Mouse (Mus musculus) frontal cortex, adult 2 months (tissue): ENCODE measurements around the gene Fam155a. TPM values are rescaled to one million over a fixed set of nuclear protein-coding genes. Genes with fewer than 3 reads are reported as not detected.
"Not testable (repeated sequence)": the region's sequence is repeated elsewhere in the genome, so short reads cannot be mapped to it uniquely, and the experiment has no call there.

Experiments used
- DNase-seq, 2 experiments: peaks; one replicate each; pipeline ENCODE4 v3.0.0; 2022; ENCODE audit warnings: low spot score in 1 of 2; ENCODE audit errors: extremely low spot score in 1 of 2
- polyA plus RNA-seq: library from polyadenylated mRNA; depleted of rRNA; stranded (reverse); fragments of >200 nt; gene quantifications from 2 replicates; pipeline ENCODE4 v1.2.3, GENCODE M21; 2012

The Fam155a gene
- polyA plus RNA-seq, 1 experiment, result 73.1 TPM

DNA sequence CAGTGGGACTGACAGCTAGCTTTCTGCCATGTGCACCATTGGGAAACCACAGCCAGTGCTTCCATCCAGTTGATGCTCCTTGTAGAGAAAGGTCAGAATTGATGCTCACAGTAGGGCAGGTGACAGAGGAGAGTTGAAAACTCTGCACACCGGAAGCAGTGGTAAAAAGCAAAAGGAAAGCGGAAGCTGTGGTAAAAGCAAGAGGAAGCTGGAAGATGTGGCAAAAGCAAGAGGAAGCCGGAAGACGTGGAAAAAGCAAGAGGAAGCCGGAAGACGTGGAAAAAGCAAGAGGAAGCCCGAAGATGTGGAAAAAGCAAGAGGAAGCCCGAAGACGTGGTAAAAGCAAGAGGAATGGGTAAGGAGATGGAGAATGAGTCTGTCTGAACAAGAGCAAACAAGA is 354.8 kb downstream of the Fam155a start:
- DNase-seq, result no peak

DNA sequence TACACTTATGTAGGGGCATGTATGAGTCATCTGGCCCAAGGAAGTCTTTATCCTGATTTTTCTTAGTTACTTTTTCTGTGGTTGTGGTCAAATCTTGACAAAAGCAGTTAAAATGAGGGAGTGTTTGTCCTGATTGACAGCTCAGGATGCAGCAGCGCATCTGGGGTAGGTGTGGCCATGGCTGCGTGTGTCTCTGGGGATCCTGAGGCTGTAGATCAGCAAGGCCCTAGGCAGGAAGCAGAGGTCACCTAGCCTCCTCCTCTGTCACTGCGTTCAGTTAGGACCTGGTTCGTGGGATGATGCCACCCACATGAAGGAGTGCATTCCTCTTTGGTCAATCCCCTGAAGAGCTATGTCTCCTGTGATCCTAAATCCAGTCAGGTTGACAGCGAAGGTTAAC is 362.5 kb downstream of the Fam155a start:
- DNase-seq, result no peak

DNA sequence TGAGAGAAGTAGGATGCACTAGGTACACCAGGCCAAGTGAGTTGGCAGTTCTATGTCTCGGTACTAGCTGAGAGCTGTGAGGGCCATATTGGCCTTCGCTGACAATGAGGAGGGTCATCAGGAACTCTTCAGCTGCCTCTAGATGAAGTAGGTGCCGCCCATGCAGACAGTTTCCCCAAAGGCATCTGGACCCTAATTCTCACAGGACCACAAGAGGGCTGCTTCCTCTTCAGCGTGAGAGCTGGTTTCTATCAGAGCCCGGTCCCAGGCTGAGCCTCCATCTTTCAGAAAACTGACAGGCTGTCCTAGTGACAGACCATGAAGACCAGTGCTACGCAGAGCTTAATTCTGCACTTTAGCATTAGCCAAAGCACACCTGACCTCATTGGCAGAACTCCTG is 364.8 kb downstream of the Fam155a start:
- no peak for DNase-seq

DNA sequence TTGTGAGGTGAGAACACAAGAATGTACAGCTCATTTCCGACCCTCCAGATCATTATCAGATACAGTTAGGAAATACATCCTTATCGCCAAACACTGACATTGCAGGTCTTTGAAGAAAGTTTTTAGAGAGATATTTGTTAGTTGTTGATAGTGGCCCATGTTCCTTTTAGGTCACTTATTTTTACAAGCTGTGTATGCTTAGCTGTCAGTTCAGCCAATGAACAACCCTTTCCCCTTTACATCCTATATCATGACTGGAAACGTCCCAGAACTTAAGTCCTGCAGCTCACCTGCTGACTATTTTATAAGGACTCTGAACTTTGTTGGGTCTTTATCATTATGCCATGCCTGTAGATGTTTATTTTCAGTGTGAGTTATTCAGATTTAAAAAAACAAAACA is 366.3 kb downstream of the Fam155a start:
- no peak for DNase-seq

DNA sequence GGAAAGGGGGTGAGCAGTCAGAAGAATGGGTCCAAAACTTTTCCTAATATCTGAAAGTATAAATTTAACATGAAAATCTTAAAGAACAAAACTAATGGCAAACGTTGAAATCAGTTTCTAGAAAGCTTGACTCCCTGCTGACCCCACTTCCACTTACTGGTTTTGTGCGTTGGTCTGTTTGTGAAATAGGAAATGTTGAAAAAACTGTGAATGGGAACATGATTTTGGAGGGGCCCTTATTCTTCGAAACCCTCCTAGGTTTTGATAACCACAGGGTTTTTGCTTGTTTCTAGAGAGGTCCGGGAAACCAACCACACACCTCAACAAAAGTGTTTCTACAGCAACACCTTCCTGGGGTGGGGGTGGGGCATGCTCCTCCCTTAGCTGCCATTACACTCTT is 368.6 kb downstream of the Fam155a start:
- DNase-seq, result no peak

DNA sequence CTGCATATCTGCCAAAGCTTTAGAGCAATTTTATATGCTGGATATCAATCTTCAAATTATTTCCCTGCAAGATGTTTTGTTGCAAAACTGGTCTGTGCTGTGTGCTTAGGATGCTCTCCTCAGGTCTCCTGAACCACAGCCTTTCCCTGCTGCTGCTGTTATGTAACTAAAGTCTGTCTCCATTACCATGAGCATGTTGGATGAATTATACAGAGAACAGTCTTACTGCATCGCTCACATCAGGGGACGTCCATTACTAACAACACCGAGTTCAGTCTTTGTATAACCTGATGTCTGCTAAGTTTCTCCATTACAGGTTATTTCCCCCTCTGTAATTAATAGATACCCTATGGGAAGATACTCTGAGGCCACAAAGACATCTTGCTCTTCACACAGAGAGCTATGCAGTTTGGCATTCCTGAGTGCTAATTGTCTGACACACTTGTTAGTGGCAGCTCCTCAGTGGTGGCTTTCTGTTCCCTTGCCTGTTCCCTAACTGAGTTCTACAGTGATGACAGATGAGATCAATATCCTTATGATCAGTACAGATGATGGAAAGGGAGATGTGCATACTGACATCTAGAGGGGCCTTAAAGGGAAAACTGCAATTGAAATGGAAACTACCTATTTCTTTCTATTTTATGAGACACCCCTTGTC is 372.2 kb downstream of the Fam155a start:
- no peak for DNase-seq

DNA sequence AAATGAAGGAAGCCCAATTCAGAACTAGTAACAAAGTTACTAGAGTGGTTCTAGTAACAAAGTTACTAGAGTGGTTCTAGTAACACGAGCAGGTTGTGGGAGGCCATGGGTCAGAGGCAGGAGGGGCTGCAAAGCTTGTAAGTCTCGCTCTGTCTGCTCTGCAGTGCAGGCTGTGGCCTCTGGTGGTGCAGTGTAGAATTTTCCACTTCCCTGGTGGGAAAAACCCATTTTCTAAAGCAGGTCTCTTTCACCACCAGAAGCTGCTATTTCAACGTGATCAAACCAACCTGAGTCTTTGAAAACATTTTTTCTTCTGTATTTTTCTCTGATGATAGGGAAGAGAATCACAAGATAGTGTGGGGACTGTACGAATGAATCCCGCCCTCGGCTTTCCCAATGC is 372.9 kb downstream of the Fam155a start:
- peak in 1 of 2 experiments; percentile 43 for DNase-seq

DNA sequence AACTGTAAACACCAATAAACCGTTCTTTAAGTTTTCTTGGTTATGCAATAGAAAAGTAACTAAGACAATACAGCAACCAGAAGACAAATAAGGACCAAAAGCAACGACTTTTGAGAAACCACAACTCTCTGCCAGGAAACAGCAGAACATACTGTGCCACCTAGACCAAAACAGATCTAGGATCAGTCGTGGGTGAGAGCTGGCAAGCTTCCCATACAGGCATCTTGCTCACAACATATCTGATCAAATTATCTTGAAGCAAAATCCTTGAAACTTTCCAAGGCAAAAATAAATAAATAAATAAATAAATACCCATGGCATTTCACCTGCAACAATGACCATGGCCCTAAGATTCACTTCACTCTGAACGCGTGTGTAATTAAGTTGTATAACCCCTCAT is 376.3 kb downstream of the Fam155a start:
- DNase-seq, result peak; percentile 37 to 54

DNA sequence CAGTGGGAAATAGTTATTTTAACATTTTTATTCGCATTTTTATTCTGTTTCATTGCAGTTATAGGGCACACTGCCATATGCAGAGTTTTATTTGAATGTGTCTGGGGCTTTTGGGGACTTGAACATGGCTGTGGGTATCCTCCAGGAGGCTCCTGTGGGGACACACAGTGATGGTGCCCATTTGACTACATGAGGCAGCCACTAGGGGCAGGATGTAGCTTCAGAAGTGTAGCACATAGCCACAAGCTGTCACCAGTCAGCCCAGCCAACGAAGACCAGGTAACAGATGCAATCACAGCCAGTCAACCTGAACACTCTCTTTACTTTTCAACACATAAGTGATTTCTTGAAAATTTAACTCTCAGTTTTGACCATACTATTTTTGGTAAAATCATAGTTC is 377.7 kb downstream of the Fam155a start:
- DNase-seq, result no peak

DNA sequence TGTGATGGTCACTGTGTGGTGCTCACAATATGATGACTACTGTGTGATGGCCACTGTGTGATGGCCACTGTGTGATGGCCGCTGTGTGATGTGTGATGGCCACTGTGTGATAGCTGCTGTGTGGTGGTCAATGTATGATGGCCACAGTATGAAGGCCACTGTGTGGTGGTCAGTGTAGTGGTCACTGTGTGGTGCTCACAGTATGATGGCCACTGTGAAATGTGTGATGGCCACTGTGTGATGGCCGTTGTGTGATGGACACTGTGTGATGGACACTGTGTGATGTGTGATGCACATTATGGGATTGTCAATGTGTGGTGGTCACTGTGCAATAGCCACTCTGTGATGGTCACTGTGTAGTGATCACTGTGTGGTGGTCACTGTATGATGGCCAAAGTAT is 380.7 kb downstream of the Fam155a start:
- not testable (repeated sequence) for DNase-seq

DNA sequence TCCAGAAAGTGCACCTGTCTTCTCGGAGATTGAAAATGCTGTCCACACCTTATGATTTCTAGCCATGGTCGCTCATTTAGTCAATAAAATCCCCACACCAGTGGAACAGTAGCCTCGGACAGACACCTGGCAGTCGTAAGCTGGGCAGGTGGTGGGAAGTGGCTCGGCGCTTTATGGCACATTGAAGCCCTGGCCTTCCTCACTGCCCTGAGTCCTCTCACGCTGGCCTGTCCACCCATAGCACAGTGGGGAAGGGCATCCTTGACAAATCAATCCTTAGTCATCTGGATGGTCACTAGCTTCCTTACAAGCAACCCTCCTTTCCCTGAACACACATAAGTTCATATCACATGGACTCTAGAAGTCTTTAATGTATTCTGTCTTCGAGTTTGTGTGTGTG is 401.8 kb downstream of the Fam155a start:
- DNase-seq, result no peak

DNA sequence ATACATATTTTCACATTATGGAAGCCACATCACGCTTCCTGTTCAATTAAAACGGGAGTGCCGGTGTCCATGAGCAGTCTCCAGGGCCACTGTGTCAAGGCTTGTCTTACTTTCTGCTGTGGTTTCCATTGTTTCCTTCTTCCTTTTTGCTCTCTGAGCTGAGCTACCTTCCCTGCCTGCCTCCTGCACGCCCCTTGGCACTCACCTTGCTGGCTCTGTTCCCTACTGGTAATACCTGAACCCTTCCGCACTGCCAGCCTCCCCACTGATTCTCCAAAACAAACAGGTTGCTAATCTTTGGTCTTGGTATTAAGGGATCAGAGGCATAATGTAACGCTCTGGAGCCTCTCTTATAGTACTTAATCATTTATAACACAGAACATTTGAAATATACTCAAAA is 403.2 kb downstream of the Fam155a start:
- DNase-seq, result no peak

DNA sequence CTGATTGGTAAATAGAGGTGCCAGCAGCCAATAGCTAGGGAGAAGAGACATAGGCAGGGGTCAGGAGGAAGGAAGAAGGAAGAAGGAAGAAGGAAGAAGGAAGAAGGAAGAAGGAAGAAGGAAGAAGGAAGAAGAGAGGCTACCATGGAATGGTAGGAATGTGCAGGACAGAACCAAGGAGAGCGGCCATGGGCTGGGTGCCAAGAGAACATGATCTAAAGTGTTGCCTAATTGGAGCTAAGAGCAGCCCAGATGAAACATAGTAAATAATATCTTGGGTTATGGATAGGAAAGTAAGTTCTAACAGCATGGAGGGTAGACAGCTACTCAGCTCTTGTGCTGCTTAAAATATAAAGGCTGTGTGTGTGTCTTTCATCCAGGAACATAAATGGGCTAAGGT is 405.6 kb downstream of the Fam155a start:
- no peak for DNase-seq

DNA sequence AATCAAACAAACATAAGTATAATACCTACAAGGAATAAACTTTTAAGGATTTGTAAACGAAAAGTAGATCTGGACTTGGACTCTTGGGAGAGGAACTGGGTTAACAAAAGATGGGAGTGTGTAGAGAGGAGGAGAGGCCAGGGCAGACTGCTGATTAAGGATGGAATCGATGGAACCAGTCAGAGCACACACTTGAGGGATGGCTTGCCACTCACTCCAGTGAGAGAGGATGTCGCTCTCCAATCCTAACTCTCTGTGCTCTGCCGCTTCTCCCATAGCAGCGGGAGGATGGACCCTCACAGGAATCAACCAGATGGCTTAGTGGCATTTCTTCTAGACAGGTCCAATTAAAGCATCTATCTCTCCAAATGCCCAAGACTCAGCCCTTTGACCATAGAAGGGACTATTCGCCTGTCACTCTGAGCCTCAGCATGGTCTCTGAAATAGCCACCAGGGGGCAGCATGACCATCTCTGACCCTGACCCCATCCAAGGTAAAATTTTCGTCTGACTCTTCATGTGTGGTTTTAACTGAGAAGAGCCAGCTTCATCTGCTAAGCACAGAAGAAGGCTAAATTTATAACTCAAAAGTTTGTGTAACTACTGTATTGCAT is 422.3 kb downstream of the Fam155a start:
- peak in 1 of 2 experiments; percentile 58 for DNase-seq

DNA sequence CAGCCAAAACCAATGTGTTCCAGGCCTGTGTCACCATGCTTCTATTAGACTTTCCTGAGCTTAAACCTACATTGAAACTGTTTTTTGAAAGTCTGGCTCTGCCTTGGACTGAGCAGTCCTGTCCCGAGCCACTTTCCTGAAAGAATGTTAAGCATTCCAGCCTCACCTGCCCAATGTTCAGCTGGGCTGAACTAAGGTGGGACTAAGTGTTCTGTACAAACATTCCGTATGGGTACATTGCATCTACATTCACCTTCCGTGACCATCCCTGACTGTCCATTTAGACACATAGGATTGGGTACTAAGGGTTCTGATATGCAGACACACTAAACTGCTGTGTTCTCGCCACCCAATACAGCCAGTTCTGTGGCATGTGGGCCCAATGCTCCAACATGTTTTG is 423.8 kb downstream of the Fam155a start:
- no peak for DNase-seq

DNA sequence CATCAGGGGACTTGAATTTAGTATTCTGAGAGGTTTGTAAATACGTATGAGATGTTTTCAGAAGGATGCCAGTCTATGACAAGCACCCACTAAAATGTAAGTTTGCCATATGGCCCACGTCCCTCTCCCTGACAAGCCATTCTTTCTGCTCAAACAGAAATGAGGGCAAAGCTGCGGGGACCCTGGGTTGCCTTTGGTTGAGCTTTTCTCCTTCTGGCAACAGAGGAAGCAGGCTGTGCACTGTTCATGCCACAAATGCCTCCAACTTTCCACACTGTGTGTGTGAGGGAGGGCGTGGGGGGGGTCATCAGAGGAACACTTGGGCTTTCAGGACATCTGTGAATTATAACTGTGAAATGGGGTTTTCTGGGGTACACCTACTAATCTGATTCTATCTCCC is 426.8 kb downstream of the Fam155a start:
- DNase-seq, result no peak

DNA sequence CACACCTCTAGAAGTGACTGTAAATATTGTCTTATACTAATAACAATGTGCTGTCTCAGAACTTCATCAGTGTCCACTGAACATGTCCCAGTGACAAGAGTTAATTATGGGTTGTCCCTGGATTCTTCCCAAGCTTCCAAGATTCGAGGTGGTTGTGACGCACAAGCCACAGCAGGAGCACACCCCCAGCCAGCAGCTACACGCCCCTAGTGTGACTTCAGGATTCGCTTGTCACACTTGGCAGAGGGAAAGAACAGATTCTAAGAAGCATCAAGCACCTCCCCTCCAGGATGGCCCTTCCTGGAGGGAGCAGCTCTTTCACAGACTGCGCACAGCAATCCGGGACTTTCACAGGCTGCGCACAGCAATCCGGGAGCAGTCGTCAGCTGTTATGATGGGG is 428.0 kb downstream of the Fam155a start:
- no peak for DNase-seq

DNA sequence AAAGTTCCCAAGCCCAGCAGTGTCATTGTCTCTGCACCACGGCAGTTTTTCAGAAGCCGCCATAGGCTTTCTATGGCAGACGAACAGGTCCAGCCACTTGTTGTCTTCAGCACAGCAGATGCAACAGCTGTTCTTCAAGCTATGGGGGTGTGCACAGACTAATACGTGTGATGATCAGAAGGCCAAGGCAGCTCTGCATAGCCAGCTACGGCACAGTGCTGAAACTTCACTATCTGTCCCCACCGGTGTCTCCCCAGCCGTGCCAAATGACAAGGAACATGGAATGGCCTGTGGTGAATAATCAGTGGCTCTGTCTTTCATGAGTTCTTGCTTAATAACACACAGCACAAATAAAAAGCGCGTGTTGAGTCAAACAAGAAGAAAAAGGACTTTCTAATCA is 428.4 kb downstream of the Fam155a start:
- DNase-seq, result no peak

DNA sequence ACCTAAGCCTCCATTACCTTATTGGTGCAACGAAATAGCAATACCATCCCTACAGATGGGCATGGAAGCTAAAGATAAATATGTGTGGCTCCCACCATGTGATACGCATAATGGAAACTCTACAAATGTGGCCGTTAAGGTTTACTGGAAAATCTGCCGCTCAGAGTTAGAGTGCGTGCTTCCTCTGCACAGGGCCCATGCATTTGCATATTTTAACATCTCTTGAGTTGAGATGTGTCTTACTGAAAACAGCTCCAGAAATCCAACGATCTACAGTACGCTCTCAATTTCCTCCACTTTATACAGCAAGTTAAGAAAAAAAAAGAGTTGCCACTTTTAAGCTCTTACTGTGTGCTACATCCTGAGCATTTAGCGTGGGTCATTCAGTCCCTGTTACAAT is 433.1 kb downstream of the Fam155a start:
- peak in 1 of 2 experiments; percentile 35 for DNase-seq

DNA sequence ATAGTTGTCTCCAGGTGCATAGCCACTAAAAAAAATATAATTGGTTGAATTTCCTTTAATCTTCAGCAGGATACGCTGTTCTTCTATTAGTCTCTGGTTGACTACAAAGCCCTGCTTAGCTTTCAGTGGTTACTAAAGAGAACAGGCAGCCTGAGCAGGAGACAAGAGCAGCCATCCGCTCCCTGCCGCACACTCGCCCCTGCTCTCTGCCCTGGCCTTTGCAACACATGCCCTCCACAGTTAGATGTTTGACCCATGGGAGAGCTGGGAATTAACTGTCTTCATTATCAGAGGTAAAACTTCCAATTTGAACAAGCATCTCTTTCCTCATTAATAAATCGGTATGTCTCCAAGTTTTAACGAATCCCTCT is 435.0 kb downstream of the Fam155a start:
- no peak for DNase-seq

DNA sequence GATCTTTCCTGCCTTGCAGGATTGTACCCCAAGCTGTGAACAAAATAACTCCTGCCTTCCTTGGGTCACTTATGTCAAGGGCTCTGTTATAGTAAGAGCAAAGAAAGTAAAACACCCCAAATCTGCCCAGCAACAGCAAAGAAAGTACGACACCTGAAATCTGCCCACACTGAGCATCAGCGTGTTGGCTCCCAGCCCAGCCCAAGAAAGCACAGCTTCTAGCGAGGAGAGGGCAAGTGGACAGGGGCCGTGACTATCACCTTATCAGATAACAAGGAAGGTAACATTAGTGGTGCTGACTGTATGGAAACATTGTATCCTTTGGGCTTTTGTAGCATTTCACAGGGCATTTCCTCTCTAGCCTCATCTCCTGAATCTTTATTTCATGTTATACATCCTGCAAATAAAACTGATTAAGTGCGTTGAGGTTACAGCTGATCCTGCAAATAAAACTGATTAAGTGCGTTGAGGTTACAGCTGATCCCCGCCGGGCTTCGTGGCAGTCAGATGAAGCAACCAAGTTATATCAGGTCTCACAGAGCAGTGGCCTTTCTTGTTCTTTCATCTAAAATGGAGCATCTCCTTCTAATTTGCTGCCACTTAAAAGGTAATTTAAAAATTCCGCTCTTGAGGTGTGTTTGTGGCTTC is 435.6 kb downstream of the Fam155a start:
- DNase-seq, result no peak

DNA sequence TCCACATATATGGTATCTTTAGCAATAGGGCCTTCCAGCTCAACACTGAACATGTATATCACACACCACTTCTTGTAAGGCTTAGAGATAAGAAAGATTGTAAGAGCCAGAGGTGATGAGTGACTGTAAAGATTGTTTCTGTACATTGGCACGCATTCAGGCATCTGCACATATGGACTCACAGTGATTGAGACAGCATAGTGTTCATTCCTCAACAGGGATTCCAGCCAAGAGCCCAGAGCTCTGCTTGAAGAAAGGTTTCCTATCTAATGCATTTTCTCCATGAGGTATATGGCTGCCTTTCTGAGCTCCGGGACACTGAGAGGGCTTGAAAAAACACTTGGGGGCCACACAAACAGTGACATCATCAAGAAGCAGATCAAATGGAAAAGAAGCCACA is 438.2 kb downstream of the Fam155a start:
- no peak for DNase-seq
